Mouse (Mus musculus) intestine, embryonic 16.5 days (tissue): ENCODE data around the gene Mtss1l. TPM values are rescaled to one million over a fixed set of nuclear protein-coding genes. Genes with fewer than 3 reads are reported as not detected.

ENCODE experiments used
- ATAC-seq: fragments of 200-750 bp; cut with Nextera tagmentation; 2 replicates; pipeline ENCODE4 v1.8.0; 2017; ENCODE audit warnings: moderate TSS enrichment, moderate library complexity
- H3K27ac ChIP-seq: fragments of 300-500 bp; sonication (generic); 2 replicates; pipeline ENCODE4 v1.5.1; 2014; ENCODE audit warnings: mild to moderate bottlenecking, low read length
- H3K27me3 ChIP-seq: fragments of 300-500 bp; sonication (generic); replicated peaks from 2 replicates; pipeline ENCODE4 v1.6.1; 2014; ENCODE audit warnings: low read length, control low read depth, mixed read lengths; ENCODE audit not compliant: control insufficient read depth, insufficient read depth
- H3K36me3 ChIP-seq: fragments of 300-500 bp; sonication (generic); 2 replicates; pipeline ENCODE4 v1.6.1; 2014; ENCODE audit warnings: low read length, control low read depth; ENCODE audit not compliant: control insufficient read depth, insufficient read depth
- H3K4me1 ChIP-seq: fragments of 300-500 bp; sonication (generic); 2 replicates; pipeline ENCODE4 v1.6.1; 2014; ENCODE audit warnings: low read length, control low read depth, mixed read lengths; ENCODE audit not compliant: control insufficient read depth, insufficient read depth
- H3K4me2 ChIP-seq: fragments of 300-500 bp; sonication (generic); 2 replicates; pipeline ENCODE4 v1.6.1; 2014; ENCODE audit warnings: low read depth, low read length, control low read depth
- H3K4me3 ChIP-seq: fragments of 300-500 bp; sonication (generic); 2 replicates; pipeline ENCODE4 v1.5.1; 2014; ENCODE audit warnings: mild to moderate bottlenecking, low read length
- H3K9ac ChIP-seq: fragments of 300-500 bp; sonication (generic); 2 replicates; pipeline ENCODE4 v1.6.1; 2014; ENCODE audit warnings: low read depth, low read length
- H3K9me3 ChIP-seq: fragments of 300-500 bp; sonication (generic); 2 replicates; pipeline ENCODE4 v1.6.1; 2016; ENCODE audit warnings: low read length, control low read depth; ENCODE audit not compliant: control insufficient read depth
- WGBS: fragments of 180-500 bp; shearing (Covaris S2); extraction: QIAGEN DNeasy Blood & Tissue Kit; methylation state at CpG from one replicate; pipeline ENCODE4 v1.1.7; 2014; 5-methylcytosine and 5-hydroxymethylcytosine counted together
- polyA plus RNA-seq: library from polyadenylated mRNA; unstranded; fragments of >200 nt; fragmentation: Nextera tagmentation; extraction: Ambion mirVana; gene quantifications from 2 replicates; pipeline ENCODE4 v1.2.1, GENCODE M21; 2015

Mtss1l gene
- polyA plus RNA-seq, 1 experiment from 2014 or later = 4.0 TPM

DNA sequence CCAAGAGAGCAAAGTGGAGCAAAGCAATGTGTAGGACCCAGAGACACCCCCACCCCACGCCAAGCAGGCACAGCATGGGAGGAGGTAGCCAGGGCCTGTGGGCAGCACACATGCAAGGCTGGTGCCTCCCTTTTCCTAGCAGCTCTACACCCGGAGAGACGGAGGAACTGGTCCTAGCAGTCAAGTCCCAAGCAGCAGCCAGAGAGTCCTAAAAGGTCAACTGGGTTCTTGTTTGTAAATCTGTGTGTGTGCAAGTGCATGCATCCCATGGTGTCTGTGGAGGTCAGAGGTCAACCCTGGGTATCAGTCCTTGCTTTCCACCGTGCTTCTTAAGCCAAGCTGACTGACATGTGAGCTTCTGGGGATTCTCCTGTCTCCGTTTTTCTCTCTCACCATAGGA, 27.1 kb upstream of the Mtss1l start:
- WGBS = 78% methylated on average over 5 of the region's 5 CpGs
- no peaks in the 10 kb centered on the region for H3K4me1 ChIP-seq
- H3K9ac ChIP-seq = no peak overlapping the region
- no peak for ATAC-seq
- no peak overlapping the region for H3K4me2 ChIP-seq
- no peak overlapping the region for H3K4me3 ChIP-seq
- H3K27ac ChIP-seq = no peak overlapping the region
- H3K9me3 ChIP-seq = no peaks in the 10 kb centered on the region
- no peaks in the 10 kb centered on the region for H3K27me3 ChIP-seq
- 0 out of 2 replicates have a peak, but pooled peaks cover 2% of the 10 kb centered on the region for H3K36me3 ChIP-seq

DNA sequence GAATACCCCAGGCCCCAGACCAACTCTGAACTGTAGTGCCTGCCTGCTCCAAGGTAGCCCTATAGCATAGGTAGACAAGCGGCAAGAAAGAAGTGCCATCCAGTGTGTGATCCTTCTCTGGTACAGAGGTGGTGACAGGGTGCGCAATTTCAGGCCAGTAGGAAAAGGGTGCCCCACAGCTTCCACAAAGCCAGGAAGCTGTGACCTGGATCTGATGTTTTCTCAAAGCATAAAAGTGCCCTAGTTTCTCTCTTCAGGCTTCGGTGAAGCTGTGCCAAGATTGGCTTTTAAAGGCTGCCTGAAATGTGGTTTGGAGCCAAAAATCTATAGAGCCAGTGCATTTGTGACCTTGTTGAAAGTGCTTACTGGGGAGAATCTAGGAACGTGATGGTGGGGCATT, 26.4 kb upstream of the Mtss1l start:
- 86% methylated on average over 4 of the region's 4 CpGs for WGBS
- Histone ChIP-seq H3K4me3 (no peak overlapping the region), H3K27ac (no peak overlapping the region), H3K4me1 (no peaks in the 10 kb centered on the region), H3K9ac (no peak overlapping the region), H3K27me3 (no peaks in the 10 kb centered on the region), H3K36me3 (0 out of 2 replicates have a peak, but pooled peaks cover 2% of the 10 kb centered on the region), H3K4me2 (no peak overlapping the region), H3K9me3 (no peaks in the 10 kb centered on the region)
- no peak for ATAC-seq

DNA sequence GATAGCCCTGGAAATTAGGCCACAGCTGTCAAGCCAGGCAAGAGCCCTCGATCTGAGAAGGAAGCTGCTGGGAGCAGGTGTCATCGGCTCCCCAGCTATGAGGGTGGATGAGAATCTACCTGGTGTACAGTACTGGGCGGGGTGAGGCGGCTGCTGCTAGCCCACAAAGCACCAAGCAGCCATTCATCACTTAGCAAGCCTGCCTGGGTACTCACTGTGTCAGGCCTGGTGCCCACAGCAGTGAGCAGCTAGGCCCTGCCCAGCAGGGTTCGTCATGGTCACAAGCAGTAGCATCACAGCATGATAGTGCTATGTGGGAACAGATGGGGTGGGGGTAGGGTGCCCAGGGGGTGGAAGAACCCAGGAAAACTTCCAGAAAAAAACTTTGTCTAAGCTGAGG, 25.8 kb upstream of the Mtss1l start:
- H3K27ac ChIP-seq = no peak overlapping the region
- no peak overlapping the region for H3K4me3 ChIP-seq
- no peak overlapping the region for H3K9ac ChIP-seq
- no peak for ATAC-seq
- no peaks in the 10 kb centered on the region for H3K4me1 ChIP-seq
- 82% methylated on average over 5 of the region's 5 CpGs for WGBS
- H3K36me3 ChIP-seq = 0 out of 2 replicates have a peak, but pooled peaks cover 2% of the 10 kb centered on the region
- no peaks in the 10 kb centered on the region for H3K27me3 ChIP-seq
- H3K4me2 ChIP-seq = no peak overlapping the region
- no peaks in the 10 kb centered on the region for H3K9me3 ChIP-seq

DNA sequence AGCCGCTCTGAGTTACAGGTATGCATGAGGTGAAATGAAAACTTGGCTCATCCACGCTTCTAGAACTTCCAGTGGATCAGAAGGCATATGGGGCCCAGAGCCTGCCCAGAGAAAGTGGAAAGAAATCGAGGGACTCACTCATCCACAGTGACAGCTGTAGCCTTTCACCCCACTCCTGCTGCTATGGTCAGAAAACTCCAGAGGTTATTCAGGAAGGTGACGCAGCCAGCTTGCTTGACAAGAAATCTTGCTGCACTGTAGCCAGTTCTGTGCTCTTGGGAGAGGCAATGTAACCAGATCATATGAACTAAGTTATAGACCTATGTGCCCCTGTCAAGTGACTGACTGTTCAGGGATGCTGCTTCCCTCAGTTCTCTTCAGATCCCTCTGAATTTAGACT, 25.2 kb upstream of the Mtss1l start:
- Histone ChIP-seq H3K9me3 (no peaks in the 10 kb centered on the region), H3K27ac (no peak overlapping the region), H3K4me1 (no peaks in the 10 kb centered on the region), H3K36me3 (0 out of 2 replicates have a peak, but pooled peaks cover 2% of the 10 kb centered on the region), H3K27me3 (no peaks in the 10 kb centered on the region), H3K4me3 (no peak overlapping the region), H3K4me2 (no peak overlapping the region), H3K9ac (no peak overlapping the region)
- no peak for ATAC-seq
- 85% methylated on average over 4 of the region's 4 CpGs for WGBS

DNA sequence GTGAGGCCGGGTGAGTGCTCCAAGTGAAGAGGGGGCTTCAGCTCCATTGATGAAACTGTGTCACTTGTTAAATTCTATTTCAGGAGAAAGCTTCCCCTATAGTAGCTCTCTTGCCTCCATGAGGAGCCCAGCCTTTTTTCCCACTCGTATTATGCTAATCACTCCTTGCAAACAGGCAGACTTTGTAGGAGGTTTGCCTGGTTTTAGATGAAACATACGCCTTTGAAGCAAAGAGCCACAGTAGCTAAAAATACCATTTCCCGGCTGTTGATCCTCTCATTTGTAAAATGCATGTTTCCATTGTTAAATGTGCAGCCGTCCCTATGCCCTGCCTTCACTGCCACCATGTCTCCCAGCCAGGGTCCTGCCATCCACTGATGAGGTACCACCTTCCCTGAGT, 23.7 kb upstream of the Mtss1l start:
- H3K9me3 ChIP-seq = no peaks in the 10 kb centered on the region
- ATAC-seq = no peak
- peaks cover 4% of the 10 kb centered on the region for H3K4me1 ChIP-seq
- H3K27ac ChIP-seq = no peak overlapping the region
- 84% methylated on average over 5 of the region's 5 CpGs for WGBS
- H3K27me3 ChIP-seq = no peaks in the 10 kb centered on the region
- 0 out of 2 replicates have a peak, but pooled peaks cover 2% of the 10 kb centered on the region for H3K36me3 ChIP-seq
- no peak overlapping the region for H3K9ac ChIP-seq
- no peak overlapping the region for H3K4me3 ChIP-seq
- no peak overlapping the region for H3K4me2 ChIP-seq

DNA sequence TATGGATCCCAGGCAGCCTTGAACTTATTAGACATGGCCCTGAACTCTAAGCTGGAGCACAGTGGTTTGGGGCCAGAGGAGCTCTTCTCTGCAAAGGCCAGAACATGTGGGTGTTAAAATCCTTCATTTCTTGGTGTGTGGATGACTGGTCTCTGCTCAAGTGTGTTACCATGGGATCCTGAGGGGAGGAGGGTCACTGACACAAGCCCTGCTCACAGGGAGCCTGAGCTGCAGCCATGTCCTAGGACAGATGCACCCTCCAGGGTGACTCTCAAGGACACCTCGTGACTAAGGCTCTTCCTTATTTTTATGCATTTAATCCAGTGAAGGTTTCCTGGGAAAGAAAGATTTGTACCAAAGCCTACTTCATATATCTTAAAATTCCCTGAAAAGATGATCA, 23.2 kb upstream of the Mtss1l start:
- Histone ChIP-seq H3K4me3 (no peak overlapping the region), H3K27me3 (no peaks in the 10 kb centered on the region), H3K27ac (no peak overlapping the region), H3K4me1 (peaks cover 9% of the 10 kb centered on the region), H3K4me2 (no peak overlapping the region), H3K9me3 (no peaks in the 10 kb centered on the region), H3K9ac (no peak overlapping the region), H3K36me3 (0 out of 2 replicates have a peak, but pooled peaks cover 2% of the 10 kb centered on the region)
- 75% methylated on average over 1 of the region's 1 CpGs for WGBS
- ATAC-seq = no peak

DNA sequence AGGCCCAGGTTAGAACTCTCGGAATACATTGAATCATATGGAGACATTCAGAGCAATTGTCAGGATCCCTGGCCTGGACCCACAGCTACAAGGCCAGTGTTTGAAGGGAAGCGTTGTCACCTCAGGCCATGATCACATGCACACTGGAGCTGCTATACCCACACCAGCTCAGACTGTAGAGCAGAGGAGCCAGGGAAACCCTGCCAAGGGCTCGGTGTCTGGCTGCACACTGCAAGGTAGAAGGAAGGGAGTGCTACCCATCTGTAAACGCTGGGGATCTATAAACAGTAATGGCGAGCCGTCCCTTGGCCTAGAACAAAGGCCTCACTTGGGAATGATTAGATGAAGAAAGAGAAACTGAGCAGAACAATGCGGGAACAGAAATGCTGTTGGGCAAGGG, 21.8 kb upstream of the Mtss1l start:
- no peak for ATAC-seq
- no peaks in the 10 kb centered on the region for H3K27me3 ChIP-seq
- 79% methylated on average over 7 of the region's 7 CpGs for WGBS
- no peak overlapping the region for H3K27ac ChIP-seq
- no peak overlapping the region for H3K4me3 ChIP-seq
- no peak overlapping the region for H3K4me2 ChIP-seq
- H3K4me1 ChIP-seq = peaks cover 19% of the 10 kb centered on the region
- H3K36me3 ChIP-seq = 0 out of 2 replicates have a peak, but pooled peaks cover 2% of the 10 kb centered on the region
- H3K9me3 ChIP-seq = no peaks in the 10 kb centered on the region
- H3K9ac ChIP-seq = no peak overlapping the region

DNA sequence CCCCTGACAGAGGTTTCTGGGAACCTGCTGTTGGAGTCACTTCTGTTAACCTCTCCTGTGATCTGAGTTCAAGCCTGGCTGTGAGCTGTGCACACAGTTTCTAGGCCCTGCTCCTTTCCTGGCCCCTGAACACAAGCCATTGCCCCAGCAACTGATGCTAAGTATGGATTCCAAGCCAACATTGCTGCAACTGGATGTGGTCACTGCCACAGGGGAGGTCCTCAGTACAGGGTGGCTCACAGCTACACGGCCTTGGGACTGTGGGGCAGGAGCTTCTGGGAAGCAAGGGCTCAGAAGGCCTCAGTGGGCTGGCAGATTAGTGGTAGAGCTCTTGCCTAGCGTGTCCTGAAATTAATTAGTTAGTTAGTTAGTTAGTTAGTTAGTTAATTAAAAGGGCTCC, 20.7 kb upstream of the Mtss1l start:
- Histone ChIP-seq H3K27ac (no peak overlapping the region), H3K9me3 (no peaks in the 10 kb centered on the region), H3K4me2 (no peak overlapping the region), H3K27me3 (no peaks in the 10 kb centered on the region), H3K4me1 (peaks cover 19% of the 10 kb centered on the region), H3K9ac (no peak overlapping the region), H3K4me3 (no peak overlapping the region), H3K36me3 (0 out of 2 replicates have a peak, but pooled peaks cover 2% of the 10 kb centered on the region)
- 87% methylated on average over 2 of the region's 2 CpGs for WGBS
- no peak for ATAC-seq

DNA sequence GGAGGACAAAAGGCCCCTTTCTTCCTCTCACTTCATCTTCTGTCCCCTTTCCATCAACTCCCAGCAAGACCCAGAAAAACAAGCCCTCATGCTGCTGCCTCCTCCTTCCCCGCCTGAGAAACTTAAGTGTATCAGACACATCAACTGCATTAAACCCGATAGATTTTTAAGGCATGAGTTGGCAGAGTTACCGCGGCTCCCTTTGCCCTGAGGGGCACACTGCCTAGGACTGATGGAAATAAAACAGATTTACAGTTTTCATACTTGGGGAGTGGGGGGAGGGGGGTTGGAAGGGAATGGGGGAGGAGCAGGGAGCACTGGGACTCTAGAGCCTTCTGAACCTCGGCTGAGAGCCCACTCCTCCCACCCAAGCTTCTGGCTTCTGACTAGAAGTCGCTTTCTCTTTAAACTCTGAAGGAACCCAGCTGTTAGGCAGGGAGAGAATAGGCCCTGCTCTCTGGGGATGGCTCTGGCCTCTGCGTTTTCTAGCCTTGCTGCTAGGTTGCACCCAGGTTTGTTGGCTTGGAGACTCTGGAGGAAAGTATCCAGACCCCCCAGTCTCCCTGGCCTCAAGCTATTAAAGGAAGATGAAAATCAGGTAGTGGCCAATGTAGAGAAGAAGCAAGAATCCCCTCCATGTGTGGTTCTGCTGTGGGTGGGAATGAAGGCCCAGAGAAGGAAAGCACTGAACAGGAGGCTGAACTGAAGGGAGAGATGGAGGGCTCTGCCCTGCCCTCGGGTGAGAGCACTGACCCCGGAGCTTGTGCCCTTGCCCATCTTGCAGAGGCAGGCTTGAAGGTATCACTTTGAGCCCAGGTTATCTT, 18.4 kb upstream of the Mtss1l start:
- Histone ChIP-seq H3K9ac (no peak overlapping the region; the same call in 1 of the 2 replicates), H3K9me3 (no peaks in the 10 kb centered on the region), H3K27me3 (no peaks in the 10 kb centered on the region), H3K36me3 (no peaks in the 10 kb centered on the region), H3K4me2 (no peak overlapping the region), H3K4me1 (peaks cover 19% of the 10 kb centered on the region), H3K27ac (peak overlapping the region; percentile 73), H3K4me3 (no peak overlapping the region)
- WGBS = 49% methylated on average over 9 of the region's 9 CpGs
- ATAC-seq = peak; percentile 78
